Mouse (Mus musculus) urinary bladder, adult 2 months (tissue): ENCODE data around the gene Rapgef5. TPM values are rescaled to one million over a fixed set of nuclear protein-coding genes. Genes with fewer than 3 reads are reported as not detected.

Experiments
- DNase-seq: peaks from one replicate; pipeline ENCODE4 v3.0.0; 2022; ENCODE audit warnings: low spot score
- polyA plus RNA-seq: library from polyadenylated mRNA; depleted of rRNA; stranded (reverse); fragments of >200 nt; gene quantifications from 2 replicates; pipeline ENCODE4 v1.2.3, GENCODE M21; 2012

Gene Rapgef5
- polyA plus RNA-seq, 1 experiment, result 10.9 TPM

- DNase-seq, result no peak
These were observed 103.3 kb downstream of the Rapgef5 start for GRCm38 (mm10) chr12:117619523-117620023.

GRCm38 (mm10) chr12:117622972-117623371 lies 106.7 kb downstream of the Rapgef5 start:
- DNase-seq, result no peak

GRCm38 (mm10) chr12:117627311-117627710 lies 111.0 kb downstream of the Rapgef5 start:
- DNase-seq, result no peak

GRCm38 (mm10) chr12:117628321-117629093 lies 112.2 kb downstream of the Rapgef5 start:
- DNase-seq, result no peak

GRCm38 (mm10) chr12:117632133-117632532 lies 115.9 kb downstream of the Rapgef5 start:
- no peak for DNase-seq

- DNase-seq, result no peak
These were observed 120.0 kb downstream of the Rapgef5 start for GRCm38 (mm10) chr12:117636139-117636772.

GRCm38 (mm10) chr12:117636969-117637368 lies 120.7 kb downstream of the Rapgef5 start:
- DNase-seq, result no peak

GRCm38 (mm10) chr12:117638833-117639232 lies 122.6 kb downstream of the Rapgef5 start:
- DNase-seq, result no peak

- no peak for DNase-seq
These were observed 123.3 kb downstream of the Rapgef5 start for GRCm38 (mm10) chr12:117639356-117640121.

- DNase-seq, result no peak
These were observed 126.2 kb downstream of the Rapgef5 start for GRCm38 (mm10) chr12:117642512-117642911.

GRCm38 (mm10) chr12:117645771-117646170 lies 129.5 kb downstream of the Rapgef5 start:
- no peak for DNase-seq

- DNase-seq, result no peak
These were observed 137.7 kb downstream of the Rapgef5 start for GRCm38 (mm10) chr12:117653920-117654472.

GRCm38 (mm10) chr12:117656935-117657334 lies 140.7 kb downstream of the Rapgef5 start:
- DNase-seq, result no peak

GRCm38 (mm10) chr12:117657766-117658165 lies 141.5 kb downstream of the Rapgef5 start:
- no peak for DNase-seq

GRCm38 (mm10) chr12:117658821-117659220 lies 142.5 kb downstream of the Rapgef5 start:
- no peak for DNase-seq

- DNase-seq, result no peak
These were observed 144.1 kb downstream of the Rapgef5 start for GRCm38 (mm10) chr12:117660361-117660760.

GRCm38 (mm10) chr12:117661871-117662270 lies 145.6 kb downstream of the Rapgef5 start:
- no peak for DNase-seq

GRCm38 (mm10) chr12:117663637-117664036 lies 147.4 kb downstream of the Rapgef5 start:
- no peak for DNase-seq

- DNase-seq, result no peak
These were observed 148.4 kb downstream of the Rapgef5 start for GRCm38 (mm10) chr12:117664644-117665043.

GRCm38 (mm10) chr12:117666391-117666790 lies 150.1 kb downstream of the Rapgef5 start:
- no peak for DNase-seq

- no peak for DNase-seq
These were observed 153.5 kb downstream of the Rapgef5 start for GRCm38 (mm10) chr12:117669610-117670400.
